Mouse (Mus musculus): Measurements from ENCODE around the gene Carm1. TPM values are rescaled to one million over a fixed set of nuclear protein-coding genes. Genes with fewer than 3 reads are reported as not detected.

Carm1 gene
- polyA plus RNA-seq, 1 experiment from 2014 or later = 15.5 TPM

GRCm38 (mm10) chr9:21558366-21558765 lies 11.7 kb downstream of the Carm1 start:
- Histone ChIP-seq H3K27me3 (no peaks in the 10 kb centered on the region), H3K4me2 (peak overlapping the region; percentile 67), H3K36me3 (peaks cover 21% of the 10 kb centered on the region), H3K4me1 (replicated peaks) (peaks cover 82% of the 10 kb centered on the region), H3K4me3 (replicated peaks) (peak overlapping the region; percentile 26), H3K27ac (peak overlapping the region; percentile 96), H3K9me3 (replicated peaks) (no peaks in the 10 kb centered on the region), H3K9ac (peak overlapping the region; percentile 65)
- WGBS (ENCODE audit: insufficient replicate concordance) = 21% methylated on average over 4 of the region's 4 CpGs
- DNase-seq (peak; percentile 79), ATAC-seq (ENCODE audit: low read depth) (peak; percentile 99)

GRCm38 (mm10) chr9:21559151-21559550 lies 12.5 kb downstream of the Carm1 start:
- Histone ChIP-seq H3K4me1 (replicated peaks) (peaks cover 77% of the 10 kb centered on the region), H3K27me3 (no peaks in the 10 kb centered on the region), H3K36me3 (peaks cover 21% of the 10 kb centered on the region), H3K9ac (peak overlapping the region; percentile 65), H3K27ac (peak overlapping the region; percentile 96), H3K9me3 (replicated peaks) (no peaks in the 10 kb centered on the region), H3K4me2 (peak overlapping the region; percentile 67), H3K4me3 (replicated peaks) (0 out of 2 replicates have a peak overlapping the region, but pooled peaks have one; percentile 26)
- DNase-seq = no peak
- no peak for ATAC-seq (ENCODE audit: low read depth)
- 80% methylated on average over 3 of the region's 3 CpGs for WGBS (ENCODE audit: insufficient replicate concordance)

- Histone ChIP-seq H3K9me3 (replicated peaks) (no peaks in the 10 kb centered on the region), H3K9ac (peak overlapping the region; percentile 45; the same call in 1 of the 2 replicates), H3K27me3 (no peaks in the 10 kb centered on the region), H3K4me1 (replicated peaks) (peaks cover 67% of the 10 kb centered on the region), H3K36me3 (peaks cover 25% of the 10 kb centered on the region), H3K4me2 (no peak overlapping the region; the same call in 1 of the 2 replicates), H3K4me3 (replicated peaks) (no peak overlapping the region), H3K27ac (peak overlapping the region; percentile 80)
- WGBS (ENCODE audit: insufficient replicate concordance) = 76% methylated on average over 1 of the region's 1 CpGs
- no peak for ATAC-seq (ENCODE audit: low read depth)
- DNase-seq = no peak
Observed at GRCm38 (mm10) chr9:21564420-21564819, 17.7 kb downstream of the Carm1 start.

- Histone ChIP-seq H3K4me1 (replicated peaks) (peaks cover 60% of the 10 kb centered on the region), H3K9me3 (replicated peaks) (no peaks in the 10 kb centered on the region), H3K4me3 (replicated peaks) (no peak overlapping the region), H3K4me2 (peak overlapping the region; percentile 30), H3K36me3 (peaks cover 32% of the 10 kb centered on the region), H3K9ac (peak overlapping the region; percentile 45), H3K27me3 (no peaks in the 10 kb centered on the region), H3K27ac (peak overlapping the region; percentile 80)
- DNase-seq = no peak
- WGBS (ENCODE audit: insufficient replicate concordance) = 44% methylated on average over 4 of the region's 4 CpGs
- peak; percentile 76 for ATAC-seq (ENCODE audit: low read depth)
Observed at GRCm38 (mm10) chr9:21565004-21565586, 18.4 kb downstream of the Carm1 start.

- H3K4me1 ChIP-seq (replicated peaks) = peaks cover 48% of the 10 kb centered on the region
- H3K4me3 ChIP-seq (replicated peaks) = no peak overlapping the region
- DNase-seq = no peak
- H3K9ac ChIP-seq = no peak overlapping the region
- H3K36me3 ChIP-seq = peaks cover 43% of the 10 kb centered on the region
- no peak overlapping the region for H3K4me2 ChIP-seq
- peak overlapping the region; percentile 51 for H3K27ac ChIP-seq
- H3K27me3 ChIP-seq = no peaks in the 10 kb centered on the region
- no peak for ATAC-seq (ENCODE audit: low read depth)
- 86% methylated on average over 1 of the region's 1 CpGs for WGBS (ENCODE audit: insufficient replicate concordance)
- H3K9me3 ChIP-seq (replicated peaks) = no peaks in the 10 kb centered on the region
Observed at GRCm38 (mm10) chr9:21566538-21566937, 19.8 kb downstream of the Carm1 start.

- no peaks in the 10 kb centered on the region for H3K27me3 ChIP-seq
- no peak overlapping the region for H3K4me2 ChIP-seq
- 45% methylated on average over 2 of the region's 2 CpGs for WGBS (ENCODE audit: insufficient replicate concordance)
- no peaks in the 10 kb centered on the region for H3K9me3 ChIP-seq (replicated peaks)
- peak overlapping the region; percentile 51 for H3K27ac ChIP-seq
- DNase-seq (no peak), ATAC-seq (ENCODE audit: low read depth) (no peak)
- no peak overlapping the region for H3K9ac ChIP-seq
- H3K36me3 ChIP-seq = peaks cover 43% of the 10 kb centered on the region
- no peak overlapping the region for H3K4me3 ChIP-seq (replicated peaks)
- peaks cover 45% of the 10 kb centered on the region for H3K4me1 ChIP-seq (replicated peaks)
Observed at GRCm38 (mm10) chr9:21567051-21567450, 20.4 kb downstream of the Carm1 start.

- WGBS (ENCODE audit: insufficient replicate concordance) = 78% methylated on average over 8 of the region's 8 CpGs
- Histone ChIP-seq H3K27ac (no peak overlapping the region), H3K36me3 (peaks cover 52% of the 10 kb centered on the region), H3K27me3 (no peaks in the 10 kb centered on the region), H3K4me2 (no peak overlapping the region), H3K4me1 (replicated peaks) (peaks cover 45% of the 10 kb centered on the region), H3K9me3 (replicated peaks) (no peaks in the 10 kb centered on the region), H3K9ac (no peak overlapping the region), H3K4me3 (replicated peaks) (no peak overlapping the region)
- DNase-seq (no peak), ATAC-seq (ENCODE audit: low read depth) (no peak)
Observed at GRCm38 (mm10) chr9:21568657-21569255, 22.1 kb downstream of the Carm1 start.

- no peak for ATAC-seq (ENCODE audit: low read depth)
- 91% methylated on average over 8 of the region's 8 CpGs for WGBS (ENCODE audit: insufficient replicate concordance)
- Histone ChIP-seq H3K9me3 (replicated peaks) (no peaks in the 10 kb centered on the region), H3K4me2 (no peak overlapping the region), H3K9ac (no peak overlapping the region), H3K4me1 (replicated peaks) (0 out of 2 replicates have a peak, but pooled peaks cover 3% of the 10 kb centered on the region), H3K27ac (no peak overlapping the region), H3K27me3 (no peaks in the 10 kb centered on the region), H3K36me3 (peaks cover 94% of the 10 kb centered on the region), H3K4me3 (replicated peaks) (no peak overlapping the region)
- no peak for DNase-seq
Observed at GRCm38 (mm10) chr9:21574012-21574801, 27.5 kb downstream of the Carm1 start.

- H3K4me2 ChIP-seq = no peak overlapping the region
- no peak for ATAC-seq (ENCODE audit: low read depth)
- no peak for DNase-seq
- H3K9me3 ChIP-seq (replicated peaks) = no peaks in the 10 kb centered on the region
- H3K4me3 ChIP-seq (replicated peaks) = no peak overlapping the region
- 0 out of 2 replicates have a peak, but pooled peaks cover 3% of the 10 kb centered on the region for H3K4me1 ChIP-seq (replicated peaks)
- no peak overlapping the region for H3K27ac ChIP-seq
- no peak overlapping the region for H3K9ac ChIP-seq
- no peaks in the 10 kb centered on the region for H3K27me3 ChIP-seq
- H3K36me3 ChIP-seq = peaks cover 94% of the 10 kb centered on the region
- 91% methylated on average over 10 of the region's 10 CpGs for WGBS (ENCODE audit: insufficient replicate concordance)
Observed at GRCm38 (mm10) chr9:21575253-21575652, 28.6 kb downstream of the Carm1 start.

- peaks cover 94% of the 10 kb centered on the region for H3K36me3 ChIP-seq
- no peak overlapping the region for H3K4me3 ChIP-seq (replicated peaks)
- H3K4me1 ChIP-seq (replicated peaks) = 0 out of 2 replicates have a peak, but pooled peaks cover 3% of the 10 kb centered on the region
- H3K27me3 ChIP-seq = no peaks in the 10 kb centered on the region
- 87% methylated on average over 1 of the region's 1 CpGs for WGBS (ENCODE audit: insufficient replicate concordance)
- H3K9ac ChIP-seq = no peak overlapping the region
- DNase-seq (no peak), ATAC-seq (ENCODE audit: low read depth) (no peak)
- H3K9me3 ChIP-seq (replicated peaks) = no peaks in the 10 kb centered on the region
- no peak overlapping the region for H3K27ac ChIP-seq
- H3K4me2 ChIP-seq = no peak overlapping the region
Observed at GRCm38 (mm10) chr9:21576286-21576685, 29.6 kb downstream of the Carm1 start.

- WGBS (ENCODE audit: insufficient replicate concordance) = 83% methylated on average over 3 of the region's 3 CpGs
- H3K27ac ChIP-seq = no peak overlapping the region
- H3K4me1 ChIP-seq (replicated peaks) = 0 out of 2 replicates have a peak, but pooled peaks cover 3% of the 10 kb centered on the region
- no peaks in the 10 kb centered on the region for H3K27me3 ChIP-seq
- H3K4me2 ChIP-seq = no peak overlapping the region
- no peaks in the 10 kb centered on the region for H3K9me3 ChIP-seq (replicated peaks)
- H3K4me3 ChIP-seq (replicated peaks) = no peak overlapping the region
- ATAC-seq (ENCODE audit: low read depth) = no peak
- H3K9ac ChIP-seq = no peak overlapping the region
- no peak for DNase-seq
- peaks cover 94% of the 10 kb centered on the region for H3K36me3 ChIP-seq
Observed at GRCm38 (mm10) chr9:21578226-21578625, 31.5 kb downstream of the Carm1 start.
